Mouse (Mus musculus) testis, adult 2 months (tissue): ENCODE results near the gene Klhl41. TPM values are rescaled to one million over a fixed set of nuclear protein-coding genes. Genes with fewer than 3 reads are reported as not detected.

Experiments used
- H3K27ac ChIP-seq: fragments of 200-500 bp; 2 replicates; pipeline ENCODE4 v1.5.1; 2012; ENCODE audit warnings: low read depth, low read length; ENCODE audit not compliant: control insufficient read depth, insufficient read depth
- H3K27me3 ChIP-seq: fragments of 200-500 bp; 2 replicates; pipeline ENCODE4 v1.6.1; 2012; ENCODE audit warnings: mild to moderate bottlenecking, low read length, moderate library complexity; ENCODE audit not compliant: control insufficient read depth, insufficient read depth
- H3K36me3 ChIP-seq: fragments of 200-500 bp; 2 replicates; pipeline ENCODE4 v1.6.1; 2012; ENCODE audit warnings: mild to moderate bottlenecking, low read length; ENCODE audit not compliant: control insufficient read depth, insufficient read depth
- H3K4me1 ChIP-seq: fragments of 200-500 bp; 2 replicates; pipeline ENCODE4 v1.6.1; 2012; ENCODE audit warnings: low read length; ENCODE audit not compliant: control insufficient read depth, insufficient read depth
- H3K4me3 ChIP-seq: fragments of 200-500 bp; 2 replicates; pipeline ENCODE4 v1.5.1; 2012; ENCODE audit warnings: low read depth, mild to moderate bottlenecking, low read length, moderate library complexity, mixed read lengths; ENCODE audit not compliant: control insufficient read depth
- CTCF ChIP-seq: fragments of 200-500 bp; IDR thresholded peaks from 2 replicates; pipeline ENCODE4 v1.5.1; 2012; ENCODE audit warnings: low read depth, mild to moderate bottlenecking, inconsistent platforms, low read length, moderate library complexity; ENCODE audit not compliant: control insufficient read depth, insufficient read depth, insufficient replicate concordance
- POLR2A ChIP-seq: fragments of 200-500 bp; IDR thresholded peaks from 2 replicates; pipeline ENCODE4 v1.6.1; 2012; ENCODE audit warnings: low read depth, mild to moderate bottlenecking, inconsistent platforms, low read length, moderate library complexity; ENCODE audit not compliant: control insufficient read depth
- polyA plus RNA-seq: library from polyadenylated mRNA; depleted of rRNA; stranded (reverse); fragments of >200 nt; gene quantifications from 2 replicates; pipeline ENCODE4 v1.2.3, GENCODE M21; 2012; rRNA removed

Gene Klhl41
- polyA plus RNA-seq, 1 experiment: 2.7 TPM

DNA sequence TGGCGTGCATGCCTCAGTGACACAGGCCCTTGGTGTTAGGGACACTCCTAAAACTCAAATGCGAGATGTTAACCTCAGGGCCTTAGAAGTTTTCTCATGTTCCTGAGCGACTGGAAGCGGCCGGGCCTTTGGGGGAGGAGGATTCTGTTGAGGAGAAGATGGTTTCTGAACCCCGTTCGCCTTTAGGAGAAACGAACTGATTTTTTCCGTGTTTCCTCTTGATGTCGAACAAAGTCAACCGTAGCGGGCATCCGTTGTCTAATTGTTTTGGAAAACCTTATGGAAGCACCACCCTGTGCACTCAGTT lies 53.6 kb downstream of the Klhl41 start:
- peaks cover 5% of the 10 kb centered on the region; the same call in 1 of the 2 replicates for H3K4me1 ChIP-seq
- no peaks in the 10 kb centered on the region for H3K27me3 ChIP-seq
- H3K4me3 ChIP-seq: peak overlapping the region; percentile 100
- no peaks in the 10 kb centered on the region for H3K36me3 ChIP-seq
- TF ChIP-seq POLR2A (no peak), CTCF (no peak)
- peak overlapping the region; percentile 99 for H3K27ac ChIP-seq

Other genes starting within 250 kb of the Klhl41 start
- gene Lrp2, start 84.1 kb upstream of the Klhl41 start, polyA plus RNA-seq: 0.32 and 2.3 TPM in 2 replicates
- gene Bbs5, start 22.9 kb upstream of the Klhl41 start, polyA plus RNA-seq: 43.0 and 47.2 TPM in 2 replicates
- 6.2 and 7.8 TPM in 2 replicates for gene Fastkd1, start 43.4 kb downstream of the Klhl41 start, polyA plus RNA-seq
- gene Ppig, start 52.4 kb downstream of the Klhl41 start, polyA plus RNA-seq: 8.4 and 15.3 TPM in 2 replicates
- 19.2 and 19.9 TPM in 2 replicates for gene Ccdc173, start 119.5 kb downstream of the Klhl41 start, polyA plus RNA-seq
- gene Phospho2, start 119.5 kb downstream of the Klhl41 start, polyA plus RNA-seq: 252 and 509 TPM in 2 replicates
- 10.9 and 20.3 TPM in 2 replicates for gene Klhl23, start 151.8 kb downstream of the Klhl41 start, polyA plus RNA-seq
- gene Ssb, start 191.4 kb downstream of the Klhl41 start, polyA plus RNA-seq: 4.2 and 7.1 TPM in 2 replicates
- 1.8 and 2.1 TPM in 2 replicates for gene Mettl5, start 215.5 kb downstream of the Klhl41 start, polyA plus RNA-seq
- gene Ubr3, start 227.1 kb downstream of the Klhl41 start, polyA plus RNA-seq: 6.7 and 9.1 TPM in 2 replicates